Mouse (Mus musculus): ENCODE data around the gene Atp5g3. TPM values are rescaled to one million over a fixed set of nuclear protein-coding genes. Genes with fewer than 3 reads are reported as not detected.

Gene Atp5g3
- 1,531 and 1,803 TPM in 2 replicates for polyA plus RNA-seq (2012; rRNA removed)

DNA sequence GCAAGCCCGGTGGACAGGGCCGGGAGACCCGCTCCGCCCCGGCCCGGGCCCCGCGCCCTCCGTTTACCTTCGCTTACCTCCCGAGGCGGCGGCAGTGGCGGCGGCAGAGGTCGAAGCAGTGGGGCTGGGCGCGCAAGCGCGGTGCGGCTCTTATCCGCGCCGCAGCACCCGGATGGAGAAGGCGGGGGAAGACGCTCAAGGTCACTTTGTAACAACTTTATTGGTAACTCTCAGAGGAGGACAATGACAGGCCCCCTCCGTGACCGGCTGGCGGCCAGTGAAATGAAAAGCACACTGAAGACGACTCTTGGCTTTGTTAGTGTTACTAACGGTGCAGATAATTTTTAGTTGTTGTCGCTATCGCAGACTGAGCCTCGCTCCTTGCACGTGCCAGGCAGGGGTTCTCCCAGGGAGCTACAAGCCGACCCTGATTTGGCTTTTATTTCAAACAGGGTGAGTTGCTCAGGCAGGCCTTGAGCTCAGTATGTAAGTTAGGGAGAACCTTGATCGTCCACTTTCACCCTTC lies at the start of gene Atp5g3:
TSS of gene Atp5g3 (minus strand) at position 152 of the 526 bp plus-strand sequence.
- Histone ChIP-seq H3K36me3 (ENCODE audit: control insufficient read depth, insufficient read depth, low read length) (peaks cover 21% of the 10 kb centered on the region), H3K4me3 (ENCODE audit: insufficient read depth, low read depth, low read length) (peak within 1 kb of the TSS; percentile 93), H3K27ac (ENCODE audit: insufficient read depth, low read depth, low read length) (peak within 1 kb of the TSS; percentile 98), H3K4me1 (ENCODE audit: control insufficient read depth, insufficient read depth, low read length) (peaks cover 2% of the 10 kb centered on the region; the same call in 1 of the 2 replicates), H3K27me3 (replicated peaks; ENCODE audit: control insufficient read depth, insufficient read depth, low read length) (no peaks in the 10 kb centered on the region)
- peak; percentile 75 for TF ChIP-seq POLR2A (IDR thresholded peaks at IDR 0.05; ENCODE audit: low read depth, low read length)
- TF ChIP-seq CTCF (conservative IDR thresholded peaks at IDR 0.05; ENCODE audit: insufficient read depth, insufficient read length, low read depth, low read length) = no peak
- peak; percentile 96 for DNase-seq
- WGBS = 1% methylated on average over 38 of the region's 38 CpGs

DNA sequence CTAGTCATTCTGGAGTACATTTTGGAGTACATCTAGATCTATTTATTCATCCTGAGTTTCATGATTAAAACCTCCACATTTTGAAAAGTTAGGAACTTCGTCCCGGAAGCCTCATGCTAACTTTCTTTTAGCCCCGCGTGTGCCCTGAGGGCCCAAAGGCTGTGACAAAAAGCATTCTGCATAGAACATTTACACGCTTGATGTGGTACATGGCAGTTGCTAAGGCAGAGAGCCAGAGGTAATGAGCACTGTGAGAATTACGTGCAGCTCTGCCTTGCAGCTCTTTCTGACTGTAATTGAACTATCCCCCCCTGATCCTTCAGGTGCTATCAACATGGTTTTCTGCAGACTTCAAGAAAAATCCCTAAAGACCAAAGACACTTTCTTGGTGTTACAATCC lies 47.2 kb upstream of the Atp5g3 start:
- 51% methylated on average over 6 of the region's 6 CpGs for WGBS
- no peak overlapping the region for H3K4me3 ChIP-seq (ENCODE audit: insufficient read depth, low read depth, low read length)
- no peak for TF ChIP-seq CTCF (conservative IDR thresholded peaks at IDR 0.05; ENCODE audit: insufficient read depth, insufficient read length, low read depth, low read length)
- no peak for TF ChIP-seq POLR2A (IDR thresholded peaks at IDR 0.05; ENCODE audit: low read depth, low read length)
- no peak overlapping the region for H3K27ac ChIP-seq (ENCODE audit: insufficient read depth, low read depth, low read length)
- no peaks in the 10 kb centered on the region for H3K36me3 ChIP-seq (ENCODE audit: control insufficient read depth, insufficient read depth, low read length)
- H3K4me1 ChIP-seq (ENCODE audit: control insufficient read depth, insufficient read depth, low read length) = peaks cover 3% of the 10 kb centered on the region; the same call in 1 of the 2 replicates
- DNase-seq = peak; percentile 58
- H3K27me3 ChIP-seq (replicated peaks; ENCODE audit: control insufficient read depth, insufficient read depth, low read length) = no peaks in the 10 kb centered on the region

DNA sequence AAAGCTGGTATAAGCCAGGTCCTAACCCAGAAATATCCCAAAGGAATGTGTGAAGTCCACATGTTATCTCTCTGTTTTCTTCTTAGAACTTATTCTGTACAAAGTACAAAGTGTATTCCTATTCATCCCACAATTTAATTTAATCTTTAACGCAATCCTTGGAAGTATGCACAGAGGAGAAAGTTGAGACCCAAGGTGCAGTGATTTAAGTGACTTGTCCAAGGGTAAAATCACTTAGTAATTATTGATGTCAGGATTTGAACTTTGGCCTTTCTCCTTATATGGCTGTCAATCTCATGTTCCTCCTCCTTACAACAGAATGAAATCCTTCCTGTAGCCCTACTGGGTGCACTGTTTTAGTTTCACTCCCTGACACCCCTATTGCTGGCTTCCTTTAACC lies 42.5 kb upstream of the Atp5g3 start:
- H3K27ac ChIP-seq (ENCODE audit: insufficient read depth, low read depth, low read length) = peak overlapping the region; percentile 43
- TF ChIP-seq CTCF (conservative IDR thresholded peaks at IDR 0.05; ENCODE audit: insufficient read depth, insufficient read length, low read depth, low read length) (no peak), POLR2A (IDR thresholded peaks at IDR 0.05; ENCODE audit: low read depth, low read length) (no peak)
- peaks cover 13% of the 10 kb centered on the region; the same call in 1 of the 2 replicates for H3K4me1 ChIP-seq (ENCODE audit: control insufficient read depth, insufficient read depth, low read length)
- DNase-seq = peak; percentile 70
- H3K36me3 ChIP-seq (ENCODE audit: control insufficient read depth, insufficient read depth, low read length) = no peaks in the 10 kb centered on the region
- no peaks in the 10 kb centered on the region for H3K27me3 ChIP-seq (replicated peaks; ENCODE audit: control insufficient read depth, insufficient read depth, low read length)
- 49% methylated on average over 1 of the region's 1 CpGs for WGBS
- no peak overlapping the region for H3K4me3 ChIP-seq (ENCODE audit: insufficient read depth, low read depth, low read length)

DNA sequence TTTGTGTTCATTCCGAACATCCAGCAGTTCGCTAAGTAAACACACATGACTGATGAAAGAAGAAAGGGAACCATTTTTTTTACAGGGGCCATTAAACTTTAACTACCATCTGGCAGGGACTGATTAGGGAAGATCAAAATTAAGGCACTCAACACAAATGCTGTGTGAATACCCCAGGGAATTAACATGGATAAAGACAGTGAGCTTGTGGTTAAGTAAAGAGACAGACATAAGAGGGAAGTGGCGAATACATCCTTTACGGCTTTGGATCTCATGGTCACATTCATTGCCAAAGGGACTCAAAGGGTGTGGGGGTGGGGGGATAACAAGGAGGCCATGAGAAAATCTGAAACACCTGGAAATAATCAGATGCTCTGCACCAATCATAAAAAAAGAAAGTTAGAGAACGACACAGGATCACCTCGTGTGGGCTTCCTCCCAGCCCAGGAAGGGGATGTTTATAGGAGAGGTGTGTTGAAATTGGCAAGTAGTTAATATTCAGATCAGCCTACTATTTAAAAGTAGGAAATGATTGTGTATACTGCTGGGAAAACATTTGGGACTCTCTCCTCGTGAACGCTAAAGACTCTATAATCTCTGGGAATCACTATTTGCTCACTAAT lies 41.6 kb upstream of the Atp5g3 start:
- 22% methylated on average over 8 of the region's 8 CpGs for WGBS
- H3K4me3 ChIP-seq (ENCODE audit: insufficient read depth, low read depth, low read length) = no peak overlapping the region
- peak overlapping the region; percentile 52 for H3K27ac ChIP-seq (ENCODE audit: insufficient read depth, low read depth, low read length)
- no peaks in the 10 kb centered on the region for H3K36me3 ChIP-seq (ENCODE audit: control insufficient read depth, insufficient read depth, low read length)
- peak; percentile 67 for DNase-seq
- no peaks in the 10 kb centered on the region for H3K27me3 ChIP-seq (replicated peaks; ENCODE audit: control insufficient read depth, insufficient read depth, low read length)
- TF ChIP-seq POLR2A (IDR thresholded peaks at IDR 0.05; ENCODE audit: low read depth, low read length) (no peak), CTCF (conservative IDR thresholded peaks at IDR 0.05; ENCODE audit: insufficient read depth, insufficient read length, low read depth, low read length) (no peak)
- H3K4me1 ChIP-seq (ENCODE audit: control insufficient read depth, insufficient read depth, low read length) = peaks cover 13% of the 10 kb centered on the region; the same call in 1 of the 2 replicates

DNA sequence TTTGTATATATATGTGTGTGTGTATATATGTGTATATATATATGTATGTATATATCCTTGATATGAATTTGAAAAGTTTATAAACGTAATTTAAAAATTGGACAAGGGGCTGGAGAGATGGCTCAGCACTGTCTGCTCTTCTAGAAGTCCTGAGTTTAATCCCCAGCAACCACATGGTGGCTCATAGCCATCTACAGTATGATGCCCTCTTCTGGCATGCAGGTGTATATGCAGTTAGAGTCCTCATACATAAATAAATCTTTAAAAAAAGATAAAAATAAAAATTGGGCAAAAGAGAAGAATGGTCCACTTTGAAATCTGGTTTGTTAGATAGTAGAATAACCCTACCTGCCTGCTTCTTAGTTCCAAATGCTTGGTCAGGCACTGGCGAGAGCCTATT lies 36.2 kb upstream of the Atp5g3 start:
- Histone ChIP-seq H3K4me3 (ENCODE audit: insufficient read depth, low read depth, low read length) (no peak overlapping the region), H3K36me3 (ENCODE audit: control insufficient read depth, insufficient read depth, low read length) (no peaks in the 10 kb centered on the region), H3K27me3 (replicated peaks; ENCODE audit: control insufficient read depth, insufficient read depth, low read length) (no peaks in the 10 kb centered on the region), H3K27ac (ENCODE audit: insufficient read depth, low read depth, low read length) (no peak overlapping the region), H3K4me1 (ENCODE audit: control insufficient read depth, insufficient read depth, low read length) (peaks cover 2% of the 10 kb centered on the region; the same call in 1 of the 2 replicates)
- no peak for DNase-seq
- WGBS = 93% methylated on average over 2 of the region's 2 CpGs
- no peak for TF ChIP-seq POLR2A (IDR thresholded peaks at IDR 0.05; ENCODE audit: low read depth, low read length)
- no peak for TF ChIP-seq CTCF (conservative IDR thresholded peaks at IDR 0.05; ENCODE audit: insufficient read depth, insufficient read length, low read depth, low read length)

DNA sequence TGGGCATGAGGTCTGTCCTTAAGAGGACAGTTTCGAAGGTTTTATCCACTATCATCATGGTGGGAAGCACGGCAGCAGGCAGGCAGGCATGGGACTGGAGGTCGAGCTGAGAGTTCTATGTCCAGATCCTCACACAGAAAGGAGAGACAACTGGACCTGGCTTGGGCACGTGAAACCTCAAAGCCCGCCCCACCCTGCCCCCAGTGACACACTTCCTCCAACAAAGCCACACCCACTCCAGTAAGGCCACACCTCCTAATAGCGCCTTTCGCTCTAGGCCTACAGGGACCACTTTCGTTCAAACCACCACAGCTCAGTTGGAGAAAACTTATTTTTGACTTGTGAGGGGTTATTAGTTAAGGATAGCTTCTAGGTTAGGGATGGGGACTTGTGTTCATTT lies 32.6 kb upstream of the Atp5g3 start:
- H3K27me3 ChIP-seq (replicated peaks; ENCODE audit: control insufficient read depth, insufficient read depth, low read length) = no peaks in the 10 kb centered on the region
- WGBS = 88% methylated on average over 8 of the region's 8 CpGs
- H3K27ac ChIP-seq (ENCODE audit: insufficient read depth, low read depth, low read length) = no peak overlapping the region
- H3K4me1 ChIP-seq (ENCODE audit: control insufficient read depth, insufficient read depth, low read length) = no peaks in the 10 kb centered on the region; the same call in 1 of the 2 replicates
- H3K4me3 ChIP-seq (ENCODE audit: insufficient read depth, low read depth, low read length) = no peak overlapping the region
- DNase-seq = no peak
- H3K36me3 ChIP-seq (ENCODE audit: control insufficient read depth, insufficient read depth, low read length) = no peaks in the 10 kb centered on the region
- TF ChIP-seq CTCF (conservative IDR thresholded peaks at IDR 0.05; ENCODE audit: insufficient read depth, insufficient read length, low read depth, low read length) (no peak), POLR2A (IDR thresholded peaks at IDR 0.05; ENCODE audit: low read depth, low read length) (no peak)

DNA sequence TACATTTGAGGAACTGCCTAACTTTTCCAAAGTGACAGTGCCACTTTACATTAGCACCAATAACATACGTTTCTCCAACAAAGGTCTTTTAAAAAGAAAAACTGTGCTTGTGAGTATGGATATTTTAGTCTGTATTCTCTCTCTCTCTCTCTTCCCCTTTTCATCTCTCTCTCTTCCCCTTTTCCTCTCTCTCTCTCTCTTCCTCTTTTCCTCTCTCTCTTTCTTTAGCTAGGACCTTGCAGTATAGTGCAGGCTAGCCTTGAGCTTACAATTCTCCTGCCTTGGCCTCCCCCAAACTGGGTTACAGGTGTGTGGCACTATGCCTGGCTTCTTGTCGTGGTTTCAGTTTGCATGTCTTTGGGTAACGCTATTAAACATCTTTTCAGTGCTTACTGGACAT lies 31.7 kb upstream of the Atp5g3 start:
- Histone ChIP-seq H3K4me3 (ENCODE audit: insufficient read depth, low read depth, low read length) (no peak overlapping the region), H3K27me3 (replicated peaks; ENCODE audit: control insufficient read depth, insufficient read depth, low read length) (no peaks in the 10 kb centered on the region), H3K4me1 (ENCODE audit: control insufficient read depth, insufficient read depth, low read length) (no peaks in the 10 kb centered on the region; the same call in 1 of the 2 replicates), H3K36me3 (ENCODE audit: control insufficient read depth, insufficient read depth, low read length) (no peaks in the 10 kb centered on the region), H3K27ac (ENCODE audit: insufficient read depth, low read depth, low read length) (no peak overlapping the region)
- DNase-seq = no peak
- 82% methylated on average over 3 of the region's 3 CpGs for WGBS
- TF ChIP-seq POLR2A (IDR thresholded peaks at IDR 0.05; ENCODE audit: low read depth, low read length) = no peak
- no peak for TF ChIP-seq CTCF (conservative IDR thresholded peaks at IDR 0.05; ENCODE audit: insufficient read depth, insufficient read length, low read depth, low read length)
